Mouse (Mus musculus) neutrophil, adult 65 days (primary cell): ENCODE measurements around the gene Hist2h2aa2. TPM values are rescaled to one million over a fixed set of nuclear protein-coding genes. Genes with fewer than 3 reads are reported as not detected.

Experiments
- total RNA-seq: library from RNA; stranded (reverse); gene quantifications from 2 replicates; pipeline ENCODE4 v1.2.4, GENCODE M21; 2023

Hist2h2aa2 gene
- 1,826 and 2,294 TPM in 2 replicates for total RNA-seq

GRCm38 (mm10) chr3:96239949-96240798, at the start of gene Hist2h2aa2:
TSS of gene Hist2h2aa2 (minus strand) at chr3:96240276.

GRCm38 (mm10) chr3:96269511-96270474, 29.7 kb upstream of the Hist2h2aa2 start, which contains the start of gene Hist2h2bb:
TSS of gene Hist2h2bb (plus strand) at chr3:96269752.

GRCm38 (mm10) chr3:96268051-96268775, 28.1 kb upstream of the Hist2h2aa2 start, which contains the start of gene Hist2h3b:
TSS of gene Hist2h3b (plus strand) at chr3:96268654.

GRCm38 (mm10) chr3:96262979-96263550, 23.0 kb upstream of the Hist2h2aa2 start, which contains the start of gene Hist2h4:
TSS of gene Hist2h4 (minus strand) at chr3:96263311.

GRCm38 (mm10) chr3:96246427-96246856, 6.4 kb upstream of the Hist2h2aa2 start, which contains the start of gene Hist2h3c1:
TSS of gene Hist2h3c1 (plus strand) at chr3:96246685.

GRCm38 (mm10) chr3:96245003-96245886, 5.2 kb upstream of the Hist2h2aa2 start, which contains the start of gene Hist2h2aa1:
TSS of gene Hist2h2aa1 (plus strand) at chr3:96245497.

GRCm38 (mm10) chr3:96238954-96239793, 902 bp downstream of the Hist2h2aa2 start, which contains the start of gene Hist2h3c2:
TSS of gene Hist2h3c2 (minus strand) at chr3:96239127.

GRCm38 (mm10) chr3:96220765-96221639, 19.1 kb downstream of the Hist2h2aa2 start, which contains the start of the genes Hist2h2ac and Hist2h2be:
TSS of gene Hist2h2ac (minus strand) at chr3:96220880.
TSS of gene Hist2h2be (plus strand) at chr3:96221119.

GRCm38 (mm10) chr3:96219661-96220130, 20.4 kb downstream of the Hist2h2aa2 start, which contains the start of the genes Bola1 and Hist2h2ab:
TSS of gene Bola1 (minus strand) at chr3:96219709.
TSS of gene Hist2h2ab (plus strand) at chr3:96219865.

Other genes with a start within 250 kb of the Hist2h2aa2 start
- 37.4 and 45.9 TPM in 2 replicates for gene Plekho1, start 244.3 kb downstream of the Hist2h2aa2 start, total RNA-seq
- 8.2 and 9.3 TPM in 2 replicates for gene Vps45, start 181.8 kb downstream of the Hist2h2aa2 start, total RNA-seq
- 18.5 and 19.1 TPM in 2 replicates for gene Otud7b, start 135.7 kb downstream of the Hist2h2aa2 start, total RNA-seq
- 0.14 and 0.88 TPM in 2 replicates for gene Mtmr11, start 78.3 kb downstream of the Hist2h2aa2 start, total RNA-seq
- gene Sf3b4, start 67.9 kb downstream of the Hist2h2aa2 start, total RNA-seq = 39.0 and 45.7 TPM in 2 replicates
- gene Sv2a, start 59.1 kb downstream of the Hist2h2aa2 start, total RNA-seq = 0.16 and 0.43 TPM in 2 replicates
- 1.1 and 2.9 TPM in 2 replicates for gene Bola1, start 20.6 kb downstream of the Hist2h2aa2 start, total RNA-seq
- gene Hist2h2ab, start 20.4 kb downstream of the Hist2h2aa2 start, total RNA-seq = 11.8 and 12.8 TPM in 2 replicates
- gene Hist2h2ac, start 19.4 kb downstream of the Hist2h2aa2 start, total RNA-seq = 166 and 197 TPM in 2 replicates
- 1.2 and 2.1 TPM in 2 replicates for gene Hist2h2be, start 19.2 kb downstream of the Hist2h2aa2 start, total RNA-seq
- gene Hist2h3c2, start 1.1 kb downstream of the Hist2h2aa2 start, total RNA-seq = 234 and 345 TPM in 2 replicates
- 29.7 and 30.1 TPM in 2 replicates for gene Hist2h2aa1, start 5.2 kb upstream of the Hist2h2aa2 start, total RNA-seq
- not detected in 2 replicates for gene Hist2h3c1, start 6.4 kb upstream of the Hist2h2aa2 start, total RNA-seq
- 118 and 170 TPM in 2 replicates for gene Hist2h4, start 23.0 kb upstream of the Hist2h2aa2 start, total RNA-seq
- gene Hist2h3b, start 28.4 kb upstream of the Hist2h2aa2 start, total RNA-seq = 1,408 and 1,623 TPM in 2 replicates
- gene Hist2h2bb, start 29.5 kb upstream of the Hist2h2aa2 start, total RNA-seq = 992 and 1,162 TPM in 2 replicates
- gene Fcgr1, start 53.7 kb upstream of the Hist2h2aa2 start, total RNA-seq = 0.63 and 1.9 TPM in 2 replicates
- not detected in 2 replicates for gene BC107364, start 212.0 kb upstream of the Hist2h2aa2 start, total RNA-seq